Mouse (Mus musculus) embryo, embryonic 9.5 days (tissue): ENCODE results near the gene Olfr221.
A peak's percentile ranks its signal among the peaks of the same experiment; 100 is the strongest.

ENCODE experiments used
- DNase-seq: peaks from one replicate; pipeline ENCODE4 v3.0.0-alpha.2; 2017; ENCODE audit errors: extremely low spot score

The Olfr221 gene

DNA sequence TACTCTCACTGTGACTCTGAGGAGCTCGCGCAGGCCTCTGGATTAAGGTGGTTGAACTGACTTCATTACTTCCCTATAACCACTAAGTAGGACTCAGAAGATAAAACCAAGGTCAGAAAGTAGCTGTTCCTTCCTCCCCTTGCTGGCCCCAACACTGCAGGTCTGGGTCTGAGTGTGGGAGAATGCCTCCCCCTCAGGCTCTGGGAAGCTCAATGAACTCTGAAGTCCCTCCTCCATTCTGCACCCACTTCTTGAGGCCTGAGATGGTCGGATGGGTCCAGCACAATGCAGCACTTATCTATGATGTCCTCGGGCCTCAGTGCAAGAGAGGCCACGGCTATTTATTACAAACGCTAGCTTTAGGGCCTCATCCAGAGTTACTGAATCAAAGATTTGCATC, 36.6 kb downstream of the Olfr221 start:
- DNase-seq: no peak

DNA sequence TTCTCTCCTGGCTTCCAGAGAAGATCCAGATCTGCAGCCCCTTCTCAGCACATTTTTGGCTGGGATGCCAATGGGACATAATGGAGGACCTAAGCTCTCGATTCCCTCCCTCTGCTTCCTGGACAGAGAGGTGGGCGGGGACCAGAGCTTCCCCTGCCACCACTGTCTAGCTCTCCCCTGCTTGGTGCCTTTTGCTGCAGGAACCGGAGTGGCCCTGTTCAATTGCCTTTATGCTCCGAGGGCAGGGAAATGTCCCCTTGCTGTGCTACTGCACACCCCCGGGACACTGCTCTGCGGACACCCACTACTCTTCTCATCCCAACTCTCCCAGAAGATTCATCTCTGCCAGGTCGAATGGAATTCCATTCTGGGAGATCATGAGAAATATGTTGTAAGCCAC, 37.1 kb downstream of the Olfr221 start:
- DNase-seq: no peak

DNA sequence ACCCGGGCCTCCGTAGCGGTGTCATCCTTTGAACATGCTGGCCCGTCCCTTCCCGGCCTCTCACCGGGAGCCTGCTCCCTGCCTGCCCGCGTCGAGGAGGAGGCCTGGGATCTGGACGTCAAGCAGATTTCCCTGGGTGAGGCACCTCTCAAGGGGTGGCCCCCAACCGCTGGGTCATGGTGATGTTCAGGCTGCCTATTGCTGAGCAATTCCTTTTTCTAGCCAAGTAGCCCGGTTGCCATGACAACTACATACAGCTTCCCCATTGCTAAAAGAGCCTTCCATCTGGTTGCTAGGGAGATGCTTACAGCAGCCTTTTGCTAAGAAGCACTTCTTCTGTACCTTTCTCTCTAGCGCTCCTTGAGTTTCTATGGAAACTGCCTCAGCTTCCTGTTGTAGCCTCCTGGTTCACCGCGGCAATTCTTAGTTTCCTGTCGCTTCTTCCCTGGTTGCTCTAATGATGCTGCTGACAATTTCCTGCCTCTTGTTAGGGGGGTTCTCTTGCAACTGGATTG, 38.2 kb downstream of the Olfr221 start:
- no peak for DNase-seq

DNA sequence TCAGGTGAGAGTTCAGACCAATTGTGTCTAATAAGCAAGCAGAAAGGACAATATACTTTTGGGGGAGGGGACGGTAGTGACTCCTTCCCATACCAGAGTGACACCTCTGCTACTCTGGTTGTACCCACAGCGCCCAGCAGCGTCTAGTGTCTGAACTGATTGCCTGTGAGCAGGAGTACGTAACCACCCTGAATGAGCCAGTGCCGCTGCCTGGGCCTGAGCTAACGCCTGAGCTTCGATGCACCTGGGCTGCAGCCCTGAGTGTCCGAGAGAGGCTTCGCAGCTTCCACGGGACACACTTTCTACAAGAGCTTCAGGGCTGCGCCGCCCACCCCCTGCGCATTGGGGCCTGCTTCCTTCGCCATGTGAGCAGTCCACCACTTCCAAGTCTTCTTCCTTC, 44.8 kb downstream of the Olfr221 start:
- no peak for DNase-seq

DNA sequence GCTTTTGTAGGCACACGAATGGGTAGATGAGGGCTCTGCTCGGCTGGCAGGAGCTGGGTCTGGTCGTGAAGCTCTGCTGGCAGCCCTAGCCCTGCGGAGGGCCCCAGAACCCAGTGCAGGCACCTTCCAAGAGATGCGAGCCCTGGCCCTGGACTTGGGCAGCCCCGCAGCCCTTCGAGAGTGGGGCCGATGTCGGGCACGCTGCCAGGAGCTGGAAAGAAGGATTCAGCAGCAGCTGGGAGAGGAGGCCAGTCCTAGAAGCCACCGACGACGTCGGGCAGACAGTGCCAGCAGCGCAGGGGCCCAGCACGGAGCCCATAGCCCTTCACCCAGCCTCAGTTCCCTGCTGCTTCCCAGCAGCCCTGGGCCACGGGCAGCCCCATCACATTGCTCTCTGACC, 45.4 kb downstream of the Olfr221 start:
- no peak for DNase-seq

DNA sequence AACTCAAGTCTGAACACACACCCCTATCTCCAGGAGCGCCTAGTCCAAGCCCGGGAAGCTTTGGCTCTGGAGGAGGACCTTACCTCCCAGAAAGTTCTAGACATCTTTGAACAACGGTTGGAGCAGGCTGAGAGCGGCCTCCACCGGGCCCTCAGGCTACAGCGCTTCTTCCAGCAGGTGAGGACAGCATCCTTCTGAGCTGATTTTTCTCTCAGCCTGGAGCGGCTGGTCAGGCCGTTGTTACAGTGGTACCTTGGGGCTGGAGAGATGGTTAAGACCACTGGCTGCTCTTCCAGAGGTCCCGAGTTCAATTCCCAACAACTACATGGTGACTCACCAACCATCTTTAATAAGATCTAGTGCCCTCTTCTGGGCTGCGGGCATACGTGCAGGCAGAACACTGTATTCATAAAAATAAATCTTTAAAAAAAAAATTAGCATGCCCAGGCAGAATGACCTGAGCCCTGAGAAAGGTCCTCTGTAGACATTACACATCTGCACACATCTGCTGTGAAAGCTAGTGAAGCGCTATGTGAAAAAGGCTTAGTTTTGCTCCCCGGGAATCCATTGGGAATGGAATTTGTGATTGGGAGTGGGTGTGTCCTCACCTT, 45.9 kb downstream of the Olfr221 start:
- DNase-seq: no peak

DNA sequence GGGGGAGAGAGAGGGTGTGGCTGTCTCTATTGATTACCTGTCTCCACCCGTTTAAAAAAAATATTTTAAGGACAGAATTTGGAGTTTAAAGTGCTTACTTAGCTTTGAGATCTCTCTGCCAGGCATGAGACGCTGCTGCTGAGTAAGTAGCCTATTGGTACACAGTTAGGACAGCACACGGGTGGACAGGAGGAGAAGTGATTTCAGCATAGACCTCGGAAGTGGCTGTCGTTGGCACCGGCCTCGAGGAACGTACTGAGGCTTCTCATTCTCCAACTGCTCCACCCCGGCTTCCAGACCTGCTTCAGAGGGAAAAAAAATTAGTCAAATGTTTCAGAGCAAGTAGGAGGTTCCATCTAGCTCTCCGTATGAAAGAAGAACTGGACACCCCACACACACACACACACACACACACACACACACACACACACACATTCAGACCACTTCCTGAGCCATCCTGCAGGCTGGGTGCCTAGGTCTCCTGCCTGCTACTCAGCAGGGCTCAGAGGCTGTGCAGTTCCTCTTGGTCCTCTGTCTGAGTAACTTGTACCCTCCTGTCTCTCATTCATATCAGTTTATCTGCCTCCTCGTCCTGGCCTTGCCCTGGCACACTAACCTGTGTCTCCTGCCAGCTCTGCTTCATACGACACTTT, 46.9 kb downstream of the Olfr221 start:
- DNase-seq: no peak

DNA sequence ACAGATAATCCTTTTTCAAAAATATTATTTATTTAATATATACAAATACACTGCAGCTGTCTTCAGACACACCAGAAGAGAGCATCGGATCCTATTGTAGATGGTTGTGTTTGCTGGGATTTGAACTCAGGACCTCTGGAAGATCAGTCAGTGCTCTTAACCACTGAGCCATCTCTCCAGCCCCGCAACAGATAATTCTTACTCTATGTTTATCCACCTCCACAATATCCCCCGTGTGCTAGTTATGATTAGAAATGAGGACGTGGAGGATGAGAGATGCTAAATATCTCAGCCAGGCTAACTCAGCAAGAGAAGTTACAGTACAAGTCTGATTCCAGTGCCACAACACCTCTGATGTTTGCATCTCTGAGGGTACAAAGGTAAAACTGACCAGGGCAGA, 47.8 kb downstream of the Olfr221 start:
- no peak for DNase-seq

DNA sequence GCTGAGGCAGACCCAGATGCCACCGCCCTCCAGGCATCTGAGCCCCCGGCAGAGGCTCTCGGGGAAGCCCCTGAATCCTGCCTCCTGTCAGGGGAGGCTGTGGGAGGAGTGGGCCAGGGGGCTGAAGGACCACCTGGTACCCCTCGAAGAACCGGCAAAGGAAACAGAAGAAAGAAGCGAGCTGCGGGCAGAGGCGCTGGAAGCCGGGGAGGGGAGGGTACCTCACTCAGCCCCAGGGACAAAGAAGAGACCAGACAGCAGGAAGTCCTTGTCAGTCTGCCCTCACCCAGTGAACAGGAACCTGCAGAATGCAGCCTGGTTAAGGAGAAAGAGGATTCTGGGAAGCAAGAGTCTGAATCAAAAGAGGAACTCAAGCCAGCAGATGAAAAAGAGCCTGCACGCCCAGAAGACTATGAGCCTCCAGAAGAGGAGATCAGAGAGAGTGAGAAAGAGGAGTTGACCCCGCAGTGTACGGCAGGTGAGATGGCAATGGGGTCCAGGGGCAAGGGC, 52.7 kb downstream of the Olfr221 start:
- no peak for DNase-seq

DNA sequence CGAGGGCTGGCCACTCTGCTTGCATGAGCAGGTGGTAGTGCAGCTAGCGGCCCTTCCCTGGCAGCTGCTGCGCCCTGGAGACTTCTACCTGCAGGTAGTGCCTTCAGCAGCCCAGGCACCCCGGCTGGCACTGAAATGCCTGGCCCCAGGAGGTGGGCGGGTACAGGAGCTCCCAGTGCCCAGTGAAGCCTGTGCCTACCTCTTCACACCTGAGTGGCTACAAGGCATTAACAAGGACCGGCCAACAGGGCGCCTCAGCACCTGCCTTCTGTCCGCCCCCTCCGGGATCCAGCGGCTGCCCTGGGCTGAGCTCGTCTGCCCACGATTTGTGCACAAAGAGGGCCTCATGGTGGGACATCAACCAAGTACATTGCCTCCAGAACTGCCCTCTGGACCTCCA, 53.5 kb downstream of the Olfr221 start:
- no peak for DNase-seq

DNA sequence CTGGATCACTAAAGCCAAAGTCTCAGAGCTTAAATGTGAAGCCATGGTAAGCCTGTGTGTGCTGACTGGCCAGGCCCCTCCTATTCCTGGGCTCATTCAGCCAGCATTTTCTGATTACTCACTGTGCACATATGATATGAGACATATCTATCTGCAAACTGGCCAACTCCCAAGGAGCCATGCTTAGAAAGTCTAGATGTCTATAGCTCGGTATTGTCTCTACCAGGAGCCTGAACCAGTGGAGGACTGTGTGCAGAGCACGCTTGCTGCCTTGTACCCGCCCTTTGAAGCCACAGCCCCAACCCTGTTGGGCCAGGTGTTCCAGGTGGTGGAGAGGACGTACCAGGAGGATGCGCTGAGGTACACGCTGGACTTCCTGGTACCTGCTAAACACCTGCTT, 55.1 kb downstream of the Olfr221 start:
- DNase-seq: no peak

DNA sequence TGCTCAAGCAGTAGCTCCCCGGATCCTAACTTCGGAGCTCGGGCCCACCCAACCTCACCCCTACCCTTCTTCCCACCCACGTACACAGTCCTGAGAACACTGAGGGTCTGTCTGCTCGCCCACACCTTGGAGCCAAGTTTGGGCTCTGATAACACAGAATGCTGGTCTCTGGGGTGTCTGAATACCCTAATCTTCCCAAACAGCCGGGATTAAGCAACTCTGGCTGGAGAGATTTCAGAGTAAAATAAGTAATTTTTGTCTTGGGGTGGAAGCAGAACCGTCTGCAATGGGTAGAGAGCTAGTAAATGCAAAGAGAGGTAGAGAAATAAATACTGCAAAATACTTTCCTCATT, 56.1 kb downstream of the Olfr221 start:
- DNase-seq: no peak

DNA sequence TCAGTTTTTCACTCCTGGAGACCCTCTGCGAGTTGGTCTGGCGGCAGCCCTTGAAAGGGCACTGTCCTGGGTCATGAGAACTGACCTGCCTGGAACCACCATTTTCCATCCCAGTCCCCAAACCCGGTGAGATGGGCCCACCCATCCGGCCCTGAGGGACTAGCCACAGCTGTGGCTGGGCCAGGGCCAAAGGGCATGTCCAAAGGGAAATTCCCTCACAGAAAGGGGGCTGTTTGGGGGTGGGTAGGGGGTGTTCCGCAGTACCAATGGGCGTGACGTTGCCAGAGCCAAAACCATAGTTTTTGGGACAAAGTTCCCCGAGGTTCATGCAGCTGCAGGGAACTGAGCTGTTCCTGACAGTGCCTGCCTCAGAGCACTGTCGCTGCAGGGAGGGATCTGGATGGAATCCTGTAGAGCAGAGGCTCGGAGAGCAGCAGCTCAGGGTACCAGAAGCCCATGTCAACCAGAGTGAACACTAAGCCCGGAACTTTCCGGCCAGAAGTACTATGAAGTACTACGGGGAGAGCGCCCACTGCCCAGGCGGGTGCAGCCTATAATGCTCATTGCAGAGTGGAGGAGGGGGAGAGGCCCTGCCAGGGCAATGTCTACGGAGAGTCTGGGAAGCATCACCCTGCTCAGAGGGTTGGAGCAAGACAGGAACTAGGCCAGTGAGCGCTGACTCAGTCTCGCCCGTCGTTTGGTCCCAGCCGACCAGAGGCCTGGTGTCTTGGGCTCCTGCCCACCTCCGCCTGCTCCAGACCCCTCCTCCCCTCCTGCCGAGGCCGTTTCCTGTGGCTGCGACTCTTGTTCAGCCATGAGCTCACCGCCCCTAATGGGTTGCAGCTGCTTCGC, 56.7 kb downstream of the Olfr221 start:
- DNase-seq: peak; percentile 85

DNA sequence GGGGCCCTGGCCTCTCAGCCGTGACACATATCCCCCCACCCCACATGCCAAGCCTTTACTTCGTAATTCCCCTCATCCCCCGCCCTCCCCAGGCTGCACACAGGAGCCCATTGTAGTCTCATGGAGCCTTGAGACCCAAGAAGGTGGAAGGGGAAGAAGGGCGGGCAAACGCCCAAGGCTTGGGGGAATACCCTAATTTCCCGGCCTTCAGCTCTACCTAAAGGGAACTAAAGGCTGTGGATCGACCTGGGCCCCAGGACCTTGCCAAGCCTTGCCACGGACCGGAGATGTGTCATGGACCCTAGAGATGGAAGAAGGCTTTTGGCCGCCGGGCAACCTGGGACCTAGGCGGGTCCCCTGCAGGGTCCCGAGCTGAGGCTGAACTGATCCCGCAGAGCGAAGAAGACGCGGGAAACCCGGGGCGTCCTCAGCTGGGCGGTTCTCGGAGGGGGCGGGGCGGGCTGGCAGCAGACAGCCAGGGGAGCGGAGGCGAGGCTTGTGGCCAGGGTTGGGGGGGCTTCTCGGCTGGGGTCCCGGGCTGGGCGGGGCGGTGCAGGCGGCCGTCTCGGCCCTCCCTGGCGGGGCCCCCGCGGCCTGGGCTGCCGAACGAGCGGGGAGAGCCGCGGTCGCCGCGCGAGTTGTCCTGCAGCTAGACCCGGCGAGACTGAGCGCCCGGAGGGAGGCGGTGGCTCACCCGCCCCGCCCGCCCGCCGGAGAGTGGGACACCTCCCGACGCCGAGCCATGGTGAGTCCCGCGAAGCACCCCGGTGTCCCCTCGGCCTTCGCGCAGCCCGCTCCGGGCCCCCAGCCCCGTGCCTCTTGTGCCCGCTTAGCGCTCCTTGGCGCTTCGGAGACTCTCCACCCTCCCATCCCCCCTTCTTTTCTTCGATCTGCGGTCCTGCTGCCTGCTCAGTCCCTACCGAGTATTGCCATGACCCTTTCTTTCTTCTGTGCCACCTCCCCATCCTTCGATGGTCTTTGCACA, 57.7 kb downstream of the Olfr221 start, which contains the start of gene Arhgef40:
Arhgef40 (plus strand) TSS at position 473 of the 985 bp plus-strand sequence.
- peak; percentile 89 for DNase-seq
